Mouse (Mus musculus) adipocyte (in vitro differentiated cells): ENCODE measurements at regions not wholly inside any gene's neighbourhood (a gene's known extent, or its start where the extent isn't known, plus 50 kb on each side); places are given as distances from the start of the nearest gene placed in this dataset.
A peak's percentile ranks its signal among the peaks of the same experiment; 100 is the strongest.
"Not testable (repeated sequence)": the region's sequence is repeated elsewhere in the genome, so short reads cannot be mapped to it uniquely, and the experiment has no call there.

ENCODE experiments used
- DNase-seq: peaks from one replicate; pipeline ENCODE4 v3.0.0-alpha.2; 2016; ENCODE audit warnings: low spot score

DNA sequence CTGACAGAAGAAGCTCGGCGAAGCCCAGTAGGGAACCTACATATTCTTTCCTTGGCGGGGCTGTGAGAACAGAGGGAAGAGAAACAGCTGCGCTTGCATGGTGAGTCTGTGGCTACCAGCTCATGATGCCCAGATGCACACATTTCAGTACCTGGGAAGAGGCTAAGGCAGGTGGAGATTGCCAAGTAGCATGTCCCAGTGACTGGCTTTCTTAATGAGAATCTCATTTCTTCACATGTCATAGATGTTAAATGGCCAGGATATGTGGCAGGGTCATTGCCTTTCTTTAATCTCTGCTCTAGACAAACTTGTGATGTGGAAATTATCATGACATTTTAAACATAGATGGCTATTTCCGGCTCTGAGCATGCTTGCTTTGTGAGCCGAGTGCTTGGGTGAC, 109.5 kb upstream of the Tns3 start:
- no peak for DNase-seq

GRCm38 (mm10) chr11:8773260-8773659, 108.9 kb upstream of the Tns3 start:
- DNase-seq, result no peak

GRCm38 (mm10) chr11:8772541-8772940, 108.2 kb upstream of the Tns3 start:
- no peak for DNase-seq

DNA sequence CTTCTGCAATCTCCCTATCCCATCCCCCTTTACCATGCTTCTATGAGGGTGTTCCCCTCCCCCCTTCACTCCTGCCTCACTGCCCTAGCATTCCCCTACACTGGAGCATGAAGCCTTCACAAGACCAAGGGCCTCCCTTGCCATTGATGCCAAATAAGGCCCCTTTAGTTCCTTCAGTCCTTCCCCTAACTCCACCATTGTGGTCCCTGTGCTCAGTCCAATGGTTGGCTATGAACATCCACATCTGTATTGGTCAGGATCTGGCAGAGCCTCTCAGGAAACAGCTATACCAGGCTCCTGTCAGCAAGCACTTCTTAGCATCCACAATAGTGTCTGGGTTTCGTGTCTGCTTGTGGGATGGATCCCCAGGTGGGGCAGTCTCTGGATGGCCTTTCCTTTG, 104.4 kb upstream of the Tns3 start:
- not testable (repeated sequence) for DNase-seq

GRCm38 (mm10) chr11:8765541-8765885, 101.2 kb upstream of the Tns3 start:
- no peak for DNase-seq

GRCm38 (mm10) chr11:8764861-8765540, 100.7 kb upstream of the Tns3 start:
- no peak for DNase-seq

DNA sequence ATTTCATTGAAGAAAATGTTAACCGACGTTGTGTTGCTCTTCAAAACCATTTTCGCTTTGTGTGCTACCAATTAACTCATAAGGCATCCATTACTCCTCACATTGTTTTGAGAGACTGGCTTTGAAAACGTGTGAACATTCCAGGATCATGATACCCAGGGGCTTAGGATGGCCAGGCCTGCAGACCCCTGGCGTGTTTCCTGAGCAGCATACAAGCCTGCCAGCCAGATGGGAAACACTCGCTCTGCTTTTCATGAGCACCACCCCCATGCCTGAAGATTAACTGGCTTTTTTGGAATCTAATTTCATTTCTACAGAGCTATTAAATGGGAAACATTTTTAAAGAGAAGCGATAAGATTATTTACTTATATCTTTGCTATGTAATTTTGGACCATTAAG, 99.1 kb upstream of the Tns3 start:
- DNase-seq, result no peak

GRCm38 (mm10) chr11:8762133-8762532, 97.8 kb upstream of the Tns3 start:
- DNase-seq, result no peak

DNA sequence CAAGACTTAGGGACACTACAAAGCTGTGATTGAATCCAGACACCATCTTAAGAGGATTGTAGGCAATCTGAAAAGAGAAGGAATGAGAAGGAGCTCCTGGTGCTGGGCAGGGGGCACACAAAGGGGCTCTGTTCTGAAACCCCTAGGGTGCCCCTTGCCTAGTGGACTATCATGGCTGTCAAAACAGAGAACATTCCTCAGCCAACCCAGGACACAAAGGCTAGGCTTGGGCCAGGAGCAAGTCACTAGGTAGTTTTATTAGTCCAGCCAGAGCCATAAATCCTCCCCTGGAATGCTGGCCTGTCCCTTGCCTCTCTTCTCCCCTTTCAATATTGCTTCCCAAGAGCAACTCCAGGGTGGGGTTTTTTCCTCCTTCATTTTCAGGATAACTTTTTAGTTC, 97.3 kb upstream of the Tns3 start:
- peak; percentile 7 for DNase-seq

GRCm38 (mm10) chr11:8759858-8760257, 95.5 kb upstream of the Tns3 start:
- DNase-seq, result no peak

- DNase-seq, result not testable (repeated sequence)
Observed at GRCm38 (mm10) chr11:8754508-8754907, 90.2 kb upstream of the Tns3 start.

DNA sequence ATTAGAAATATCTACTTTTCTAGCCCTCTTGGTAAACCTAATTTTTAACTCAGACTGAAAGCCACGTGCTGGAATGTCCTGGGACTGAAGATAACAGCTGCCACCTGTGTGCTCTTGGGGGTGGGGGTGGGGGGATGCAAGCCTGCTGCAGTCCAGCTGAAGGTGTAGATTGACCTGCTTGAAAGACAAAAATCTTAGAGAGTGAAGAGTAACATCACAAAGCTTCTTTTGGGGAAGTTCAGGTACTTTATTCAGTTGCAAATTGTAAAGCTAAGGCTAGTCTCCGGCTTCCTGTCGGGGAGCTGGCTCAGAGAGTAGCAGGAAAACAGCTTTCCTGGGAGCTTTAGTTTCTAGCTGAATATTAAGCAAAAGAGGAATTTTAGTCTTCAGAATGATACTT, 71.4 kb upstream of the Tns3 start:
- DNase-seq, result not testable (repeated sequence)

DNA sequence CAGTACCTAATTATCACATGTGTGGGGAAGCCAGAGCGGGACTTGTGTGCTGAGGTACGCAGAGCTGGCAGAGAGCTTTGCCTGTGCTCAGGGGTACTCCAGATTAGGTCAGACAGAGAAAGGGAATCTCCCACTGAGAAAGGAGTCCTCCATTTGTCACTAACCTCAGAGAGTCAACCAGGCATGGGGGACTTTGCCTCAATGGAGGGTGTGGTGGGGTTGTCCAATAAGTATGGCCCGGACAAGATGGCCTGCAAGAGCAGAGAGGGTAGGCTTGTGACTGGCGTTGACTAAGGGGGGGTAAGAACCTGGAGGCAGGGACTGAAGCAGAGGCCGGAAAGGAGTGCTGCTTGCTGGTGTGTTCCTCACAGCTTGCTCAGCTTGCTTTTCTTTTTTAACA, 62.7 kb upstream of the Tns3 start:
- DNase-seq, result no peak

- no peak for DNase-seq
Observed at GRCm38 (mm10) chr11:8725505-8725904, 61.2 kb upstream of the Tns3 start.

- no peak for DNase-seq
Observed at GRCm38 (mm10) chr11:8723102-8723640, 58.8 kb upstream of the Tns3 start.

DNA sequence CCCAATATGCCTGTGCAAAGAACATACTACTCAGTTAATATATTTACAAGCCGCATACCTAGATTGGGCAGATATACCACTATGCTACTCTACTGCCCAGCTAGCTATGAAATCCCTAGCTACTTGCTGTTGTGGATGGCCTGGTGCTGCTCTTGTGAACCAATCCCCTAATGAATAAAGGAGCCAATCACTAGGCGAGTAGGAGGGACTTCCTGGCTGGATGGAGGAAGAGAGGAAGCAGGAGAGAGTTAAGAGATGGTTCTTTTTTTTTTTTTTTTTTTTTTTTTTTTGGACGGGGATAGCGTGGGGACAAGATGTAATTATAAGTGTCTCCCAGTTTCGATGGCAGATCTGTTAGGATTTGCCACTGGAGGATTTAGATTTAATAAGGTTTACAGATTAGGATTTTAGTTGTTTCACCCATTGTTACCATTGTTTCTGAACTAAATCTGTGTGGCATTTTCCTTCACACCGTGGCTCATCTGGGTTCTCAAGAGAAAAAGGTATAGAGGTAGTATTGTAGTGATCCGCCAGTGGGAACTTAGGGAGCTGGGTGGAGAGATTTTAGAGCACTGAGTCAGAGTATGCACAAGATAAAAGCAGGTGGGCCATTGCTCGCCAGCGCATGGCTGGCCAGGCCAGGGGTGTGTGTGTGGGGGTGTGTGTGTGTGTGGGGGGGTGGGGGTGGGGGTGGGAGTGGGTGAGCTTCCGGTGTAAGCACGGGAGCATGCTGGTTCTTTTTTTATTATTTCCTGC, 55.1 kb upstream of the Tns3 start:
- DNase-seq, result no peak

DNA sequence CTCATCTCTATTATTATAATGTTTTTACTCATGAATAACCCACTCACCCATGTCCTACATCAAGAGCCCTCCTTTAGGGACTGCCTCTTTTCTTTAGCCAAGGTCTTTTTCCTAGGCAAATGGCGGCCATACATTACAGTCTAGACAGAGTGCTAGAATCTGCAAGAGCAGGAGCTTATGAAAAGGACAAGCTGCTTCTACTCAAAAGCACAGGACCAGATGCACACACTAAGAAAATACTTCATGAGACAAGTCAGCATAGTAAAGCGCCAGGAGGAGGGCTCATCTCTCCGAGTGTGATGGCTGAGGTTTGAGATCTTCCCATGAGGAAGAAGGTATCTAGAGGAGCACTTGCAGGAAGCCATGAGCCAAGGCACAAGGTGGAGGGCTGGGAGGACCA, 53.4 kb upstream of the Tns3 start:
- no peak for DNase-seq

DNA sequence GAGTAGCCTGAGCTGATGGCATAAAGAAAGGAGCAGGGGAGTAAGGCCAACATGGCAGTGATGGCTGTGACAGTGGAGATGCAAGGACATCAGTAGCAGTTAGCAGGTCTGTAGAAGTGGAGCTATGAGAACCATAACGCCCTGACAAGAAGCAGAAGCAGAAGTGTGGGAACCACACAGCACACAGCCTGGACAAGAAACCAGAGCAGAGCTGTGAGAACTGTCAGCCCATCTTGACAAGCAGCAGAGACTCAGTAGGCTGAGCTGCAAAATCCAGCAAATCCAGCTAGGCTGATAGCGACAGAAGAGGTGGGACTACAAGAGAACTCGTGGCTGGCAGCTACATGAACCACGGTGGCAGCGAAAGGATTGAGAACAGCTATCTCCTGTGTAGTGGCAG, 52.5 kb upstream of the Tns3 start:
- no peak for DNase-seq

DNA sequence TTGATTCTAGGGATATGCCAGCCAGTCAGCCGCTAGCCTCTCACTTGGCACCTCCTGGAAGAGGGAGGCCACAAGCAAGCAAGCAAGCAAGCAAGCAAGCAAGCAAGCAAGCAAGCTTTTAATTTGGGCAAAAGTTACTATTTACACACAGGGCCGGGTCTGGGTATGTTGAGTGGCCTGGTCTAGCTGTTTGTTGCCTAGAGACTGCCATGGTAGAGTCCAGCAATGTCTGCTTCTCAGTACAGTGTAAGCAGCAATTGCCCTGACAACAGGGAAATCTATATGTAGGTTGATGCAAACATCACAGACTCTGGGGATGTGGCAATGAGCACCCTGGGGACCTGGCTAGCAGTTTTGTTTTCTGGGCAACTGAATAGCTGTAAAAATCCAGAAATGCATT, 51.4 kb upstream of the Tns3 start:
- peak; percentile 14 for DNase-seq
